Mouse (Mus musculus): ENCODE data around the gene Cfap100. TPM values are rescaled to one million over a fixed set of nuclear protein-coding genes. Genes with fewer than 3 reads are reported as not detected.
A peak's percentile ranks its signal among the peaks of the same experiment; 100 is the strongest.

Cfap100 gene
- polyA plus RNA-seq, 1 experiment from 2014 or later: 1.2 TPM

DNA sequence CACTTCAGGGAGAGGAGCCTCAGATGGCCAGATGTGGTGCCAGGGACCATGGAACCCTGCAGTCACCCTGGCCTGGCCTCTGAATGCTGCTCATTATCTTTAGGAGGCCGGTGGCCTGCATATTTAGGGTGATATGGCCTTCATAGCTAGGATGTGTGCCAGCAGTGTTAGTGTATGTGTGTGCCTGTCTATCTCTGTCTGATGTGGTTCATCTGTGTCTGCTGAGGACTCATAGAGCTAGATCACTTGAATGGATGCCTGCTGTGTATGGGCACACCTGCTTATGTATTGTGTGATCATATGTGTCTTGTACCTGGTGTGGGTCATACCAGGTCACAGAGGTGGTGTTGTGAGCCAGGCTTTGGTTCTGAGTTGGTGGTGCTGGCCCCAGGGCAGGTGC, 39.6 kb upstream of the Cfap100 start:
- H3K4me3 ChIP-seq: no peak overlapping the region
- no peak overlapping the region for H3K27ac ChIP-seq
- no peaks in the 10 kb centered on the region for H3K36me3 ChIP-seq
- peaks cover 23% of the 10 kb centered on the region for H3K4me1 ChIP-seq
- H3K4me2 ChIP-seq: no peak overlapping the region
- WGBS: 76% methylated on average over 1 of the region's 1 CpGs
- H3K27me3 ChIP-seq: peaks cover 15% of the 10 kb centered on the region
- no peaks in the 10 kb centered on the region for H3K9me3 ChIP-seq
- H3K9ac ChIP-seq: no peak overlapping the region
- no peak for ATAC-seq (ENCODE audit: insufficient number of reproducible peaks, insufficient read depth, low FRiP score, low TSS enrichment, low read depth)

GRCm38 (mm10) chr6:90466847-90467410, 38.3 kb upstream of the Cfap100 start:
- no peaks in the 10 kb centered on the region for H3K9me3 ChIP-seq
- H3K36me3 ChIP-seq: no peaks in the 10 kb centered on the region
- peaks cover 31% of the 10 kb centered on the region for H3K4me1 ChIP-seq
- 91% methylated on average over 12 of the region's 12 CpGs for WGBS
- no peak for ATAC-seq (ENCODE audit: insufficient number of reproducible peaks, insufficient read depth, low FRiP score, low TSS enrichment, low read depth)
- H3K4me3 ChIP-seq: no peak overlapping the region
- H3K4me2 ChIP-seq: no peak overlapping the region
- H3K27ac ChIP-seq: no peak overlapping the region
- no peak overlapping the region for H3K9ac ChIP-seq
- peaks cover 28% of the 10 kb centered on the region for H3K27me3 ChIP-seq

DNA sequence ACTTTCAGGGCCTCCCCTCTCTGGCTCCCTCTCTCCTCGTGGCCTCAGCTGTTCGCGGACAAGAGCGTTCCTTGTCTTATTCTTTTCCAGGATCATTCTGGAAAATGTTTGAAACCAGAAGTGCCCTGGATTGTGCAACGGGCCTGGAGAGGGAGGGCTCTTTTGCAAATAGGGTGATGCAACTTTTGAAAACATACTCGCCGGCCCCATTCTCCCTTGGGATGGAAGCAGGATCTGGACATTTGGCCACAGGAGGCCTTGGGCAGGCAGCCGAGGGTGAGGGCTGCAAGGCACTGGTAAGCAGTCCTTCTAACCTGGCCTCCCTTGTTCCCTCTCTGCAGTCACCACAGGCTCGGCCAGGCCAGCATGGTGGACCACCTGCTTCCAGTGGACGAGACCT, 37.5 kb upstream of the Cfap100 start:
- no peak overlapping the region for H3K9ac ChIP-seq
- no peak overlapping the region for H3K4me3 ChIP-seq
- H3K4me2 ChIP-seq: no peak overlapping the region
- H3K27ac ChIP-seq: no peak overlapping the region
- peaks cover 26% of the 10 kb centered on the region for H3K4me1 ChIP-seq
- no peak for ATAC-seq (ENCODE audit: insufficient number of reproducible peaks, insufficient read depth, low FRiP score, low TSS enrichment, low read depth)
- 82% methylated on average over 10 of the region's 10 CpGs for WGBS
- H3K9me3 ChIP-seq: no peaks in the 10 kb centered on the region
- no peaks in the 10 kb centered on the region for H3K36me3 ChIP-seq
- H3K27me3 ChIP-seq: peaks cover 36% of the 10 kb centered on the region

DNA sequence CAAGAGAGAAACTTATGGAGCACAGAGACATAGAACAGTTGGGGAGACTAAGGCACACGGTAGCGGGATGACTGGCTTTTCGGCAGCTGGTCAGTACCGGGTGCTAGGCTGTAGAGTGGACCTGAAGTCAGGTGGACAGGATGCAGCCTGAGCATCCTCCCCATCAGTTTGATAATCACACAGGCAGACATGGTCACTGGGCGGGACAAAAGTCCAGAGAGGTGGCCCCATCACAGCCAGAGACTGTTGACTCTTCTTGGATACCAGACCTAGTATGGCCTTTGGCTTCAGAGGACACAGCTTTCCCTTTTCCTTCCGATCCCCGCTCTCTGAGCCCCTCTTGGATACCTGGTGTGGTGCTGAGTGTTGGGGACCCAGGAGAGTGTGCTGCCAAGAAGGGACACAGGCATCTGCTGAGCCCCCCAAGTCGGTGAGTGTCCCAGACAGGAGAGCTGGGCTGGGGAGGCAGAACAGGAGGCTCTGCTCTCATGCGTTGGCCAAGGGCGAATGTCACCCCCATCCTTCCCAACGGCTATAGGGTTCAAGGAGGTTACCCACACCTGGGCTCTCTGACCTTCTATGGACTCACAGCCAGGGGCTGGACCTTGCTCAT, 36.5 kb upstream of the Cfap100 start:
- Histone ChIP-seq H3K4me2 (no peak overlapping the region), H3K4me1 (peaks cover 21% of the 10 kb centered on the region), H3K36me3 (no peaks in the 10 kb centered on the region), H3K27me3 (peaks cover 46% of the 10 kb centered on the region), H3K4me3 (no peak overlapping the region), H3K9me3 (no peaks in the 10 kb centered on the region), H3K27ac (no peak overlapping the region), H3K9ac (no peak overlapping the region)
- no peak for ATAC-seq (ENCODE audit: insufficient number of reproducible peaks, insufficient read depth, low FRiP score, low TSS enrichment, low read depth)
- 93% methylated on average over 11 of the region's 11 CpGs for WGBS

- peak overlapping the region; percentile 65 for H3K4me3 ChIP-seq
- peaks cover 21% of the 10 kb centered on the region for H3K4me1 ChIP-seq
- peak overlapping the region; percentile 100 for H3K4me2 ChIP-seq
- no peak for ATAC-seq (ENCODE audit: insufficient number of reproducible peaks, insufficient read depth, low FRiP score, low TSS enrichment, low read depth)
- H3K9me3 ChIP-seq: no peaks in the 10 kb centered on the region
- H3K36me3 ChIP-seq: no peaks in the 10 kb centered on the region
- H3K27me3 ChIP-seq: peaks cover 48% of the 10 kb centered on the region
- peak overlapping the region; percentile 73; the same call in 1 of the 2 replicates for H3K9ac ChIP-seq
- H3K27ac ChIP-seq: no peak overlapping the region
- 26% methylated on average over 7 of the region's 7 CpGs for WGBS
These were observed 35.4 kb upstream of the Cfap100 start for GRCm38 (mm10) chr6:90463890-90464421.

- Histone ChIP-seq H3K4me2 (peak overlapping the region; percentile 100), H3K4me1 (peaks cover 21% of the 10 kb centered on the region), H3K36me3 (no peaks in the 10 kb centered on the region), H3K27me3 (peaks cover 48% of the 10 kb centered on the region), H3K27ac (no peak overlapping the region), H3K9ac (peak overlapping the region; percentile 73), H3K4me3 (peak overlapping the region; percentile 65), H3K9me3 (no peaks in the 10 kb centered on the region)
- 0% methylated on average over 31 of the region's 31 CpGs for WGBS
- peak; percentile 67; the same call in 1 of the 2 replicates for ATAC-seq (ENCODE audit: insufficient number of reproducible peaks, insufficient read depth, low FRiP score, low TSS enrichment, low read depth)
These were observed 34.7 kb upstream of the Cfap100 start for GRCm38 (mm10) chr6:90463228-90463862.

DNA sequence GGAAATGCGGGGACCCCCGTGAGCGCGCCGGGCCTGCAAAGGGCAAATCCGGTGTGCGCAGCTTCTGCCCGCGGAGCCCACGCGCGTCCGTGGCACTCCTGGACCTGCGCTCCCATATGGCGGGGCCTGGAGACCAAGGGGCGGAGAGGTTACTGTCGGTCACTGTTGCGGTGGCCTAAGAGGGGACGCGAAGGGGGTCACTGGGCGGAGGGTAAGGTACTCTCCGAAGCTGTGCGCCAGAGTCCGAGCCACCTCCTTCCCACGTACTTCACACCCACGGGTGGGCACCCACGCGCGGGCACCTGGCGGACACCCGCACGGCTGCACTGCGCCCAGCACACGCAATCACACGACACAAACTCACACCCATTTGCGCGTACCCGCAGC, 34.2 kb upstream of the Cfap100 start:
- Histone ChIP-seq H3K27me3 (peaks cover 48% of the 10 kb centered on the region), H3K4me3 (peak overlapping the region; percentile 65), H3K27ac (no peak overlapping the region), H3K4me1 (peaks cover 21% of the 10 kb centered on the region), H3K36me3 (no peaks in the 10 kb centered on the region), H3K9ac (peak overlapping the region; percentile 73), H3K9me3 (no peaks in the 10 kb centered on the region), H3K4me2 (peak overlapping the region; percentile 100)
- no peak for ATAC-seq (ENCODE audit: insufficient number of reproducible peaks, insufficient read depth, low FRiP score, low TSS enrichment, low read depth)
- WGBS: under 1% methylated on average over 38 of the region's 38 CpGs

- H3K27ac ChIP-seq: no peak within 1 kb of the TSS
- H3K4me1 ChIP-seq: peaks cover 24% of the 10 kb centered on the region
- ATAC-seq (ENCODE audit: insufficient number of reproducible peaks, insufficient read depth, low FRiP score, low TSS enrichment, low read depth): no peak
- under 1% methylated on average over 49 of the region's 70 CpGs for WGBS
- no peaks in the 10 kb centered on the region for H3K36me3 ChIP-seq
- peak within 1 kb of the TSS; percentile 100 for H3K4me2 ChIP-seq
- no peaks in the 10 kb centered on the region for H3K9me3 ChIP-seq
- H3K27me3 ChIP-seq: peaks cover 48% of the 10 kb centered on the region
- peak within 1 kb of the TSS; percentile 73 for H3K9ac ChIP-seq
- peak within 1 kb of the TSS; percentile 65 for H3K4me3 ChIP-seq
These were observed 33.6 kb upstream of the Cfap100 start, which contains the start of gene Klf15 for GRCm38 (mm10) chr6:90462181-90462706. Gene Klf15 (plus strand): TSS chr6:90462576.

GRCm38 (mm10) chr6:90461771-90462170, 33.2 kb upstream of the Cfap100 start:
- Histone ChIP-seq H3K27ac (no peak overlapping the region), H3K27me3 (peaks cover 48% of the 10 kb centered on the region), H3K36me3 (no peaks in the 10 kb centered on the region), H3K9me3 (no peaks in the 10 kb centered on the region), H3K9ac (peak overlapping the region; percentile 73; the same call in 1 of the 2 replicates), H3K4me1 (peaks cover 24% of the 10 kb centered on the region), H3K4me2 (peak overlapping the region; percentile 100), H3K4me3 (peak overlapping the region; percentile 65)
- no peak for ATAC-seq (ENCODE audit: insufficient number of reproducible peaks, insufficient read depth, low FRiP score, low TSS enrichment, low read depth)
- 13% methylated on average over 12 of the region's 12 CpGs for WGBS

DNA sequence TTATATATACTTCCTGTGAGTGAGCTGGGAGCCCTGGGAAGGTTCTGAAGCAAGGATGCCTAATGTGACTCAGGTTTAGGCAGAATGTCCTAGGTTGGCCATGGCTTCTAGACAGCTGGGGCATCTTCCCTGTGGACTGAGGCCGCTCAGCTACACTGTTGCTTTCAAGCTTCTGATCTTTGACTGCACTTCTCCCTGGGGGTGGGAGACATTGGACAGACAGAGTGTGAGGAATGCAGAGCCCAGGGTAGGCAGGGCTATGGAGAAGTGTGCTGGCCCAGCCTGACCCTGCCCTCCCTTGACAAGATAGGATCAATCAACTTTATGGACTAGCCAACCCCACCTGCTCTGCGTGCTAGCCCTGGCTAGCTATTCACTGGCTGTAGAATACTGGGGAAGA, 32.6 kb upstream of the Cfap100 start:
- Histone ChIP-seq H3K9me3 (no peaks in the 10 kb centered on the region), H3K36me3 (no peaks in the 10 kb centered on the region), H3K27ac (no peak overlapping the region), H3K4me2 (no peak overlapping the region), H3K9ac (no peak overlapping the region), H3K27me3 (peaks cover 48% of the 10 kb centered on the region), H3K4me3 (no peak overlapping the region), H3K4me1 (peaks cover 24% of the 10 kb centered on the region)
- 65% methylated on average over 2 of the region's 2 CpGs for WGBS
- ATAC-seq (ENCODE audit: insufficient number of reproducible peaks, insufficient read depth, low FRiP score, low TSS enrichment, low read depth): no peak

GRCm38 (mm10) chr6:90457421-90457820, 28.8 kb upstream of the Cfap100 start:
- Histone ChIP-seq H3K4me1 (peaks cover 8% of the 10 kb centered on the region; the same call in 1 of the 2 replicates), H3K27me3 (peaks cover 25% of the 10 kb centered on the region), H3K9me3 (no peaks in the 10 kb centered on the region), H3K4me2 (no peak overlapping the region), H3K36me3 (no peaks in the 10 kb centered on the region), H3K4me3 (no peak overlapping the region), H3K27ac (no peak overlapping the region), H3K9ac (no peak overlapping the region)
- no peak for ATAC-seq (ENCODE audit: insufficient number of reproducible peaks, insufficient read depth, low FRiP score, low TSS enrichment, low read depth)
- 62% methylated on average over 2 of the region's 2 CpGs for WGBS

Measured in embryonic facial prominence, embryonic 13.5 days (tissue).